Mouse (Mus musculus): ENCODE data around the gene Pan3. TPM values are rescaled to one million over a fixed set of nuclear protein-coding genes. Genes with fewer than 3 reads are reported as not detected.

The Pan3 gene
- total RNA-seq (2017), result 313 and 342 TPM in 2 replicates

DNA sequence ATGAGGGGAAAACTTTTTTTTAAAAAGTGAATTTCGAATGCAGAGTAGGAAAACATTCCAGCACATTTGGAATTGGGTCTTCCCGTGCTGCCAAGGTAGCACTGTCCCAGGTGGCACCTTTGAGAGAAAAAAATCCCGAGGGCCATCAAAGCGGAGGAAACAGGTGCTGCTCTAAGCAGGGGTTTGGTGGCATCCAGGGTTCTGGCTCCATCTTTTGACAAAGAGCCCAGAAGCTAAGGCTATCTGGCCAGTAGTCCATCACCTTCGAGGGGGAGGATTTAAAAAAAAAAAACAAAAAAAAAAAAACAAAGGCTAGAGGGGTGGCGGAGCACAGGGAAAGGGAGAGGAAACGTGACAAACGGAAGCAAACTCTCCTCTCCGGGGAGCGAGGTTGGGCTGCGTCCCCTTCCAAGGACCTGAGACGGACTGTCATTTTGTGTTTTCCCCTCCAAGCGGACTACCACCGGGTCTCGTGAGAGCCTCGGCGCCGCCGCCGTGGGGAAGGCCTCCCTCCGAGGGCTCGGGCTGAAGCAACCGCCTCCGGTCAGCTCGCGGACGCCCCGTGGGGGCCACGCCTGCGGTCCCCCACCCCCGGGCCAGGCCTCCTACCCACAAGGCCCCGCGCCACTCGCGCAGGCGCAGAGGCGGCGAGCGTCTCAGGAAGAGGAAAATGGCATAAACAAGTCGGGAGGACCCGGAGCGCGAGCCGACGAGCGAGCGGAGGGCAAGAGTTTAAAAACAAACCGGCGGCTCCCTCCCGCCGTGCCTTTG, at the start of gene Pan3:
TSS of gene Pan3 (plus strand) at position 627 of the 771 bp plus-strand sequence.
- ATAC-seq (ENCODE audit: extremely low read depth, insufficient number of reproducible peaks, low FRiP score, poor library complexity, severe bottlenecking), result peak; percentile 62

DNA sequence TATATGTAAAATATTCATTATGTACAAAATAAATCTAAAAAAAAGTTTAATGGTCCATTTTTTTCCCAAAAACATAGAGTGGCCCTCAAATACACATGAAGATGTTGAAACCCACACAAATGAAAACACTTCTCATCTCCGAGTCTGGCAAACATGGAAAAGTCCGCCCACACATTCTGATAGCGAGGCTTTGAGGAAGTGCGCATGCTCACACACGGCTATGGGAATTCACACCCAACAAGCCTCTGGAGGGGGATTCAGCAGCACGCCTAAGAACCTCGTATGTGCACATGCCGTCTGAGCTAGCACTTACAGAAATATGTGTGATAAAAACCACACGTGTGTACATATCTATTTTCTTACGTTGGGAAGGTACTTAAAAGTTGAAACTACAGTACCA, 48.6 kb upstream of the Pan3 start:
- no peak for ATAC-seq (ENCODE audit: extremely low read depth, insufficient number of reproducible peaks, low FRiP score, poor library complexity, severe bottlenecking)

DNA sequence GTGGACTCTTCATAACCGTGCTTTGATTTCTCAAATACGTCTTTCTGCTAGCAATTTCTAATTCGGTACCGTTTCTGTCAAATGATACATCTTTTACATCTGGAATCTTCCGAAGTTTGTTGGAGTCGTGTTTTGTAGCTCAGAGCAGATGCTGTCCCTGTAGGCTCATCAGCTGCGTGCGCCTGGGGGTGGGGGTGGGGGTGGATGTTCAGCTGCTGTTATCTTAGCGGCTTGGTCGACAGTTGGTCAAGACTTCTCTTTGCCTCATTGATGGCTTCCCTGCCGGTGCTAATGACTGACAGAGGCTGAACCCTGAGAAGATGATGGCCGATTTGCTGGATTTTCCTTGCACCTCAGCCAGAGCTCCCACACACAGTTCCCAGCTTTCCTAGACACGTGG, 43.1 kb upstream of the Pan3 start:
- no peak for ATAC-seq (ENCODE audit: extremely low read depth, insufficient number of reproducible peaks, low FRiP score, poor library complexity, severe bottlenecking)

DNA sequence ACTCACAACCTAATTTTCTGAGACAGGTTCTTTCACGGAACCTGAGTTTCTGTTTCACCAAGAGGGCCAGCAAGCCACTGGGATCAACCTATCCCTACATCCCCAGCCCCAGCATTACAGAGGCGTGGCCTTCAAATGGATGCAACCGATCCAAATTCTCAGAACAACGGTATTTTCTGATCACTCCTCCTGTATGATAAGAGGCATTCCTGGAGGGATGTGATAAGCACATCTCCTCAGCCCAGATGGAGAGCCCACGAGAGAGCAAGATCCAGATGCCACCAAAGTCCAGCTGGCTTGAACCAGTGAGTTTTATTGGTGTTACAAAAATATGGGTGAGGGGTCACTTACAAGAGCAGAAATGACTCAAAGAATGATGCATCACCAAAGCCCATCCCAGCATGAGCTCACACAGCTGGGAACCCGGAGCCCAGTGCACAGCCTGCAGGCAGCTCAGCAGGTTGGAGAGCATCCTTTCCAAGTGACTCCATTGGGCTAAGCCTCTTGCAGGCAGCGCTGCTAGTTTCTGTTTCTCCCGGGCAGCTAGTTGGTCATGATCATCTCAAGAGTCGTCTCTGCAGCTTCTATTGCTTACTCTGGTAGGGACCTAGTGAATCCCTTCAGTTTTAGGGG, 41.5 kb upstream of the Pan3 start:
- ATAC-seq (ENCODE audit: extremely low read depth, insufficient number of reproducible peaks, low FRiP score, poor library complexity, severe bottlenecking), result no peak

DNA sequence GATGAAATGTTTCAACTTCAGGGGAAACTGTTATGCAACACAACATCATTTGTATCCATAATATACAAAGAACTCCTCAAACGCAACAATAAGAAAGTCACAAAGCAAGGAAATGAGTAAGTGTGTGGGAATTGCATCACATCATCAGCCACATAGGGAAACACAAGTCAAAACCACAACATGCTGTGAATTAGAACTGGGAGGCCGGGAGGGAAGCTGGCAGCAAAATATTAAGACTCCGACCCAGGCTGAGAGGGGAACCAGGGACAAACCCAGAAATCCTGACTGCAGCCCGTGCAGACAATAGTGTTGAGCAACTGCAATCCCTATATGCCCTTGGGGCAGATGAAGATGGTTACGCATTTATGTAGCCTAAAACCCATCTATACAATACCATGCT, 40.9 kb upstream of the Pan3 start:
- ATAC-seq (ENCODE audit: extremely low read depth, insufficient number of reproducible peaks, low FRiP score, poor library complexity, severe bottlenecking), result no peak

DNA sequence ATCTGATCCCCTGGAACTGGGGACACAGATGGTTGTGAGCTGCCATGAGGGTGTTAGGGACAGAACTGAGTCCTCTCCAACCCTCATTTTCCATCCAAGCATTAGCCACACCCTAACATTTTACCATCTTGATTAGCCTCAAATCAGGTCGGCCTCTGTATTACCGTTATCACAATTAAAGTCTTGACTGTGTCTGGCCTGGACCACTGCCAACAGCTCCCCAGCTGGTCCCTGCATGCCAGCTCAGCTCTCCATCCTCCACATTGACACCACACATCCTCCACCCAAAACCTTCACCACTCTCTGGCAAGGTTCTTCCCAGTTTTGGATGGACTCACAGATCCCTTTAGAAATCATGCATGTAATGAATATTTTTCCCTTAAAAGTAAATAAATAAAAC, 39.2 kb upstream of the Pan3 start:
- no peak for ATAC-seq (ENCODE audit: extremely low read depth, insufficient number of reproducible peaks, low FRiP score, poor library complexity, severe bottlenecking)

DNA sequence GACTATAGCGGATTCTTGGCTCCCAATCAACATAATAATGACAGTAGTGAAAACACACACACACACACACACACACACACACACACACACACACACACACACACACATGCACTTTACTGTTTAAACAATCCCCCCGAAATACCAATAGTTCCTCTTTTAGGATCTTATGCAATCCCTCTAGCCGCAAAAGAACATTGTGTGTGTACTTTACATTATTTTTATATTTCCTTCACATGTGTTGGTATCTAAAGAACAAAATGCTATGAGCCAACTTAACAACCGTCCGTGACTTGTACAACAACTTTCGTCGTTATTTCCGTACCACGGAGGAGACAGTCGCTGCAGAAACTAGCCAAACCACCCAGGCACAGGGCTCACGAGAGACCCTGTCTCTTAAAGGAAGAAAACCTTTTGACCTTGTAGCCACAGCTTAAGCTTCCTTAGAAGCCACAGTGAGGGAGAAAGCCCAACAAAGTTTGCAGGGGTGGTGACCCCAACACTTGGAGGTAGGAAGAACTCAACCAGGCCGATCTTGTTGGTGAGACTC, 37.2 kb upstream of the Pan3 start:
- ATAC-seq (ENCODE audit: extremely low read depth, insufficient number of reproducible peaks, low FRiP score, poor library complexity, severe bottlenecking), result peak; percentile 49; the same call in 1 of the 2 replicates

DNA sequence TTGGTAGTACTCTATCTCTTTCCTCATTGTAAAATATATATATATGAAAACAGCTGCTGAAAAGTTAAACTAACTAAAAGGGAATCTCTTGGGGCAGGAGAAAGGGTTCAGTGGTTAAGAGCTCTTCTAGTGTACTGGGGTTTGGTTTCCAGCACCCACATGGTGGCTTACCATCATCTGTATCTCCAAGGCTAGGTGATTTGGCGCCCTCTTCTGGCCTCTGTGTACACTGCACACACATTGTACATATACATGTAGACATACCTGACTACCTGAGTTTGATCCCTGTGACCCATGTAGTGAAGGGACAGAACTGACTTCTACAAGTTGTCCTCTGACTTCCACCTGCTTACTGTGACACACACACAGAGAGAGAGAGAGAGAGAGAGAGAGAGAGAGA, 34.9 kb upstream of the Pan3 start:
- ATAC-seq (ENCODE audit: extremely low read depth, insufficient number of reproducible peaks, low FRiP score, poor library complexity, severe bottlenecking), result no peak

DNA sequence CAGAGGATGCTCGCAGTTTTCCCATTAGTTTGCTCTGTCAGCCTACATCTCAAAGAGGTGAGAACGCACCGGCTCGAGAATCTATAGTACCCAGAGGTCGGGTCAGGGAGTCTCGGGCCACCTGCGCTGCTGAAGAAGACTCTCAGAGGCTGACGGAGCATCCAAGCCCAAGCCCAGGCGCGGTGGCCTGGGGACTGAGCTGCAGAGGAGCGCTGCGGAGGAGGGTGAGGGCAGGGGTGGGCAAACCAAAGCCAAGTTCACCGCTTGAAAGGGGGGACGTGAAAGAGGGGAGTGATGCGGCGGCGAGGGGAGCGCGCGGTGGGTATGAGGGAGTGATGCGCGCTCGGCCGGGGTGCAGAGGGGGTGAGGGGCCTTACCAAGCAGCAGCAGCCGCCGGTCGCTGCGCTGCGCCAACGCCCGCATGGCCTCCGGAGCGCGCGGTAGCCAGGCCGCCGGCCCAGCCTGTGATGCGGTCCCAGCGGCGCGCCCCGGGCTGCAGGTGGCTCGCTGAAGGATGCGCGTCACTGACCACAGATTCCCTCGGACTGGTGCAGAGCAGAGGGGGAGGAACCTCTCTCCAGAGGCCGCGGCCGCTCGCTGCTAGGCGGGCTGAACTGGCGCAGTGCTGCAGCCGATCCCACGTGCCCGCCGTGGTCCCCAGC, 30.0 kb upstream of the Pan3 start, which contains the start of gene Flt3:
TSS of gene Flt3 (minus strand) at position 647 of the 662 bp plus-strand sequence.
- peak; percentile 84 for ATAC-seq (ENCODE audit: extremely low read depth, insufficient number of reproducible peaks, low FRiP score, poor library complexity, severe bottlenecking)

DNA sequence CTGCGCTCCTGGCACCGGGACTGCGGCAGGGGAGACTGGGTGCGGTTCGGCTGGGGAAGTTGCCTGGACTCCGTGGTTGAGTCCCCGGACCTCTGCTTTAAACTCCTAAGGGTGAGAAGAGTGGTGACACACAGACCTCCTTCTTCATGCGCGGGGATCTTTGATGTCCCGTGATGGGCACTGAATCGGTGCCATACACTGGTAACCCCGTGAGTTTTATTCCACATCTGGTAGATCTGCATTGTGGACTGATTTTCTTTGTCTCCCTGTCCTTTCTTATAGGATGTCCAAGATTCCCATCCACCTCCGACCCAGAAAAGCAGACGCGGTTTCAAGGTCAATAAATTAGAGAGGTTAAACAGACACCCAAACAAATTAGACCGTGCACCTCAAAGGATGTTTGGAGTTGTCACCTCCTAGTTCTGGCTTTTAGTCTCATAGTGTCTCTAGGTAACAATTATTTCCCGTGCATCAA, 29.4 kb upstream of the Pan3 start:
- ATAC-seq (ENCODE audit: extremely low read depth, insufficient number of reproducible peaks, low FRiP score, poor library complexity, severe bottlenecking), result no peak

DNA sequence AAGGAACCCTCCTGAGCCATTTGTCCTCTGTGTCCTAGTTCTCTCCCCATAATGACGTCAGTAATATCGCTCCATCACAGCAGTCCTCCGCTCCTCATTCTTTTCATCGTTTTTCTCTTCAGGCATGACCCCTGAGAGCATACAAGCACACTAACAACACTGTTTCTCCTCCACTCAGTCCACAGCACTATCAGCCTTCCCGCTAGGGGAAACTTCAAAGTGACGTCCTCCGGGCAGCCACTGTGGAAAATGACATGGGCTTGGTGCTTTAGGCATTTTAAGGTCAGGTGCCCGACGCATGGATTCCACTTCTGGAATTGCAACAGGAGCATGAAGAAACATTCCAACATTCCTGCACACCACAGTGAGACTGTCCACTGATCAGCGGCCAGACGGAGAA, 28.9 kb upstream of the Pan3 start:
- no peak for ATAC-seq (ENCODE audit: extremely low read depth, insufficient number of reproducible peaks, low FRiP score, poor library complexity, severe bottlenecking)

DNA sequence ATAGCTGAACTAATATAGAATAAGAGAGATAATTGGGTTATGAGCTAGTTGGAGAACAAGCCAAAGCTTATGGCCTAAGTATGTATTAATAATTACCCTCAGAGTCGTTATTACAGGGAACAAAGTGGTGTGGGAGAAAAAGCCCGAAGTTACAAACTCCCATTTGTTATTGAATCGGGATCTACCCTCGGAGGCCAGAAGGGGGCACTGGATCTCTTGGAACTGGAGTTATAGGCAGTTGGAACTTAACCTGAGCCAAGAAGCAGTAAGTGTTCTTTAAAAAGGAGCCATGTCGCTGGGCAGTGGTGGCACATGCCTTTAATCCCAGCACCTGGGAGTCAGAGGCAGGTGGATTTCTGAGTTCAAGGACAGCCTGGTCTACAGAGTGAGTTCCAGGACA, 27.5 kb upstream of the Pan3 start:
- ATAC-seq (ENCODE audit: extremely low read depth, insufficient number of reproducible peaks, low FRiP score, poor library complexity, severe bottlenecking), result no peak

DNA sequence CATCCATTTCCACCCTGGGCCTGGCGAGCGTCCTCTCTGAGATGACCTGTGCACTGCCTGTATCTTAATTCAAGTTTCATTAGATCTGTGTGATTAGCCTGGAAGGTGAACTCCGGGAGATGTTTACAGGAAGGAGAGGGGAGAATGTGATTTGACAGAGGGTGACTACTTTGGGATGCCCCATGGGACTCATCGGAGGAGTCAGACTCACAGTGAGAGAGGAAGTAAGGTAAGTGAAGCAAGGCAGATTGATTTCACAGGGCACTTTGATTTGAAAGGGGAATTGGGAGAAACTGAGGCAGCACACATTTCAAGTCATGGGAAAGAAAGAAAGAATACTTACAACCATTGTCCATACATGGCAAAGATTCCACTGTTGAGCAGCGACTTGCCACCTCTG, 23.8 kb upstream of the Pan3 start:
- no peak for ATAC-seq (ENCODE audit: extremely low read depth, insufficient number of reproducible peaks, low FRiP score, poor library complexity, severe bottlenecking)

DNA sequence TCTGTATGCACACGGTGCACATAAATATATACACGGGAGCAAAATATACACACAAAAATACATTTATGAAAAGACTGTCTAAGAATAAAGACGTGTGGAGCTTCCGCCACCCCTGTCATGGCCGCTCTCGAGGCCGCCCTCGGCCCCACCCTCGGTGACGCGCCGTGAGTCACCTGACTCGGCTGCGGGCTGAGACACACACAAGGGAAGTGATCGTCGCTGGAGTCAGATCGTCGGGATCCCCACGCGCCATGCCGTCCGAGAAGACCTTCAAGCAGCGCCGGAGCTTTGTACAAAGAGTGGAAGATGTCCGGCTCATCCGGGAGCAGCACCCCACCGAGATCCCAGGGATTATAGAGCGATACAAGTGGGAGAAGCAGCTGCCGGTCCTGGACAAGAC, 21.2 kb upstream of the Pan3 start:
- no peak for ATAC-seq (ENCODE audit: extremely low read depth, insufficient number of reproducible peaks, low FRiP score, poor library complexity, severe bottlenecking)

DNA sequence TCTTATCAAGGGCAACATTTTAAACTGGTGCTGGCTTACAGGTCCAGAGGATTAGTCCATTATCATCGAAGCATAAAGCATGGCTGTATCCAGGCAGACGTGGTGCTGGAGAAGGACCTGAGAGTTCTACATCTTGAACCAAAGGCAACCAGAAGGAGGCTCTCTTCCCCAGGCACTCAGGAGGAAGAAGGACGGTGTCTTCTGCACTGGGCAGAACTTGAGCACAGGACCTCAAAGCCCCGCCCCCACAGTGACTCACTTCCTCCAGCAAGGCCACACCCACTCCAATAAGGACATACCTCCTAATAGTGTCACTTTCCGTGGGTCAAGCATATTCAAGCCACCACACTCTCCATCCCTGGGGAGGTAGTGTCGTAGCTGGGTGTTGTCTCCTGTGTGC, 19.4 kb upstream of the Pan3 start:
- 0 out of 2 replicates have a peak, but pooled peaks have one; percentile 13 for ATAC-seq (ENCODE audit: extremely low read depth, insufficient number of reproducible peaks, low FRiP score, poor library complexity, severe bottlenecking)

DNA sequence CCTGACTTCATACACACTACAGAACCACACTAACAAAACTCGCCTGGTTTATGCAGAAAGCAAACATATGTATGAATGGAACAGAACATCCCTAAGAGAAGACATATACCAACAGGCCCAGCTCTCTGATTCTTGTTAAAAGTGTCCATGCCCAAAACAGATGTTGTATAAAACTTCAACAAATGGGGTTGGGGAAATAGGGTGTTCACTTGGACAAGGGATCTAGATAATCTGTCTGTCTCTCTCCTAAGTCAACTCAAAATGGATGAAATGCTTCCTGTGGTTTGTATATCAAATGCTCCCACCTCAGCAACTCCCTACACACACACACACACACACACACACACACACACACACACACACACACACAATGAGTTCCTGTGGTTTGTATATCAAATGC, 12.0 kb upstream of the Pan3 start:
- no peak for ATAC-seq (ENCODE audit: extremely low read depth, insufficient number of reproducible peaks, low FRiP score, poor library complexity, severe bottlenecking)

DNA sequence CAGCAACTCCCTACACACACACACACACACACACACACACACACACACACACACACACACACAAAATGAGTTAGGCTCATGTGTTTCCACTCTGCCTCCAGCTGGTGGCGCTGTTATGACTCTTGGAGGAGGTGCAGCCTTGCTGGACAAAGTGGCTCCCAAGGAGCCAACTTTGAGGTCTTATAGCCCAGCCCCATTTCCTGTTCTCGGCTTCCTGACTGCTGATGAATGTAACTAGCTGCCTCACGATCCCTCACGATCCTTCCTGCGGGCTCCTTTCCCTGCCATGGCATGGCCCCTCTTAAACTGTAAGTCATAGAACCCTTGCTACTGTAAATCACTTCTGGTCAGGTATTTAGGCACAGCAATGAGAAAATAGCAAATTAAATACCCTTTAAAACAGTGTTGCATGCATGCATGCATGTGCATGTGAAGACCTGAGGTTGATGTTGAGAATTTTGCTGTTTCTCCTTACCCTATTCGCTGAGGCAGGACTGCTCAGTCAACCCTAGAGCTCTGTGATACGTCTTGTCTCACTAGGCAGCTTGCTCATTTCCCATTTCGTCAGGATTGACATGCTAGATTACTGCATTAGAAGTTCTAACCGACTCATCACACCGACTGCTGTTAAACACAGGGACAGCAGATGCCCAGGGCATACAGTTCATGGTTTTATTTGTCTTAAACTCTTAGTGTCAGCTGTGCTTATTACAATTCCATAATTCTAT, 11.4 kb upstream of the Pan3 start:
- peak; percentile 90 for ATAC-seq (ENCODE audit: extremely low read depth, insufficient number of reproducible peaks, low FRiP score, poor library complexity, severe bottlenecking)

DNA sequence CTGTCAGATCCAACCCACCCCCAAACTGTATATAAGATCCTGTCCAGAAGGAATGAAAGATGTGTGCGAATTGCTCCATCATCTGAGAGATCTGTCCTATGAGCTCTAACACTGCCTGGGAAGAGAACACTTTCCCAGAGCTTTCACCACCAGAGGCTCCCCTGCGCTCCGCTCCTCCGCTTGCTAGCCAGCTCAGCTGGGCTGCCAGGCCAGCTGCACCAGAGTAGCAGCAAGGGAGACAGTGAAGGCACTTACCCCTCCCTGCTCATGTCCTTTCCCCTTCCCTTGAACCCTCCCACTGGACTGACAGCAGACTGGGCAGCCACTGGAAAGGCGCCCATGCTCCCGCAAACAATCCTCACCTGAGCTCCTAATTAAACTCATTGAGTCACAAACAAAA, 6.3 kb upstream of the Pan3 start:
- no peak for ATAC-seq (ENCODE audit: extremely low read depth, insufficient number of reproducible peaks, low FRiP score, poor library complexity, severe bottlenecking)
